Comparison of ENCODE assay signal across 15 mouse cellular contexts in the genomic region with DNA sequence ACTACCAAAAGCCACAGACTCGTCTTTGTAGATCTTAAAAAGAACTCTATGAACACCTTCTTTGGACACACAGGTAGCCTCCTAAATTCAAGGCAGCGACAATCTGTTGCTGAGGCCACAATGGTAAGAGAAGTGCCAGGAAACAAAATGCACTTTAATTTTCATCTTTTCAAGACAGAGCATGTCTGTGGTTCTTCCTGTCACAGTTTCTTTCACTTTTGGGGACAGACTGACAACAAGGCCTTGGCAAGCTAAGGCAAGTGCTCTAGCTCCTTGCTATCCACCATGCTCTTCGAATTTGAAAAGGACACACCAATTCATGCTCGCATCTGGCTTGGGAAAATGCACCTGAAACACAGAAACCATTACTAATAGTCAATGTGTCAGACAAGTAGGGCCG.
"Had no signal": no experiment of that assay in that cellular context is flagged by ENCODE, and none has a peak within 500 bp of the region (broad histone marks: within the 10 kb centered on the region; RNA-seq: fewer than 3 reads in every experiment).

No protein-coding gene starts in this region.

- ATAC-seq: hindbrain, embryonic 16.5 days; intestine, embryonic 15.5 days; intestine, postnatal 0 days had no signal

- DNase-seq: gastrocnemius, adult 2 months; gastrocnemius, postnatal 10 days; gastrocnemius, postnatal 25 days; heart, adult 18-20 months; heart, postnatal 10 days; heart, postnatal 4 days; kidney, adult 18-20 months; kidney, adult 8-10 months; kidney, postnatal 10 days; kidney, postnatal 25 days; kidney, postnatal 4 days; liver, embryonic 13.5 days had no signal
